Mouse (Mus musculus): Measurements from ENCODE around the gene Plch2. TPM values are rescaled to one million over a fixed set of nuclear protein-coding genes. Genes with fewer than 3 reads are reported as not detected.
A peak's percentile ranks its signal among the peaks of the same experiment; 100 is the strongest.

Plch2 gene
- polyA plus RNA-seq, 2 experiments, result 0.04 to 0.09 TPM

DNA sequence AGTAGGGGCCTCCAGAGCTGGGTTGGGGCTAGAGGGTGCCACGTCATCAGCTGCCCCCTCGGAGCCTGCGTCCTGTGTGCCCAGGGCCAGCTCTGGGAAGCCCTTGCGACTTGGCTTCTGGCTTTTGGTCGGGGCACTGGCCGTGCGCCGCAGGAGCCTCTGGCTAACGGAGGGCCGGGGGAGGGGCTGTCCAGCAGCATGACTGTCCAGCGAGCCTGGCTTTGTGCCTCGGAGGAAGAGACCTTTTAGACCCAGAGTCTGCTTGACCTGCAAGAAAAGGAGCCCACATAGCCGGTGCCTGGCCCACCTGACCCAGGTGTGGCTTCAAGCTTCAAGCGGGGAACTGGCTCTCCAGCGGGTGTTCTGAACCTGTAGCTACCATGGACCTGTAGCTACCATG, 69.8 kb downstream of the Plch2 start:
- no peaks in the 10 kb centered on the region for H3K27me3 ChIP-seq (ENCODE audit: control insufficient read depth, insufficient read depth, low read length)
- no peak overlapping the region for H3K9ac ChIP-seq (replicated peaks)
- H3K4me1 ChIP-seq (replicated peaks; ENCODE audit: control insufficient read depth in 2 of 2, insufficient read depth in 2 of 2, low read length in 1 of 2), result no peaks in the 10 kb centered on the region; a peak in 1 of 4 replicates
- no peak overlapping the region for H3K4me2 ChIP-seq (ENCODE audit: low read depth)
- DNase-seq (ENCODE audit: low read depth in 3 of 3, low spot score in 3 of 3) (no peak), ATAC-seq (ENCODE audit: insufficient read depth) (no peak)
- 74% methylated on average over 15 of the region's 15 CpGs for WGBS (ENCODE audit: insufficient replicate concordance)
- H3K9me3 ChIP-seq (ENCODE audit: control insufficient read depth, low read length), result no peaks in the 10 kb centered on the region
- TF ChIP-seq CTCF (IDR thresholded peaks at IDR 0.05; ENCODE audit: low read depth) (no peak), EP300 (IDR thresholded peaks at IDR 0.05; ENCODE audit: low read depth) (no peak)
- no peak overlapping the region for H3K27ac ChIP-seq
- H3K4me3 ChIP-seq (ENCODE audit: insufficient read depth in 1 of 2, low read depth in 2 of 2, low read length in 2 of 2), result no peak overlapping the region
- no peaks in the 10 kb centered on the region for H3K36me3 ChIP-seq (replicated peaks; ENCODE audit: control insufficient read depth, insufficient read depth, low read depth)

DNA sequence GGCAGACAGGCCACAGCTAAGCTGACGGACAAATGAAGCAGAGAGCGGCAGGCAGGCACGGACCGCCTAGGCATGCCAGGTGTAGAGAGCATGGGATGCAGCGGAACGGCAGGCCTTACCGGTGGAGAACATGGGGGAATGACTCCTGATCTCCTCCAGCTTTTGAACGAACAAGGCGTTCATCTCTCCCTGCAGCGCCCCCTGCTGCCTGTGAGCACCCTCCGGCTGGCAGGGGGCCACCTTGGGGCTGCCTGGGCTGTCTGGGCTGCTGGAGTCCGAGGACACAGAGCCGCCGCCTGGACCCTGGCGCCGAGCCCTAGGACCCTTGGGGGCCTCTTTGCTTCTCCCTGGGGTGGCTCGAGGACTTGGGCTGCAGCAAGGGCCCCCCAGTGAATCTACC, 70.5 kb downstream of the Plch2 start:
- Histone ChIP-seq H3K27ac (no peak overlapping the region), H3K27me3 (ENCODE audit: control insufficient read depth, insufficient read depth, low read length) (no peaks in the 10 kb centered on the region), H3K4me1 (replicated peaks; ENCODE audit: control insufficient read depth in 2 of 2, insufficient read depth in 2 of 2, low read length in 1 of 2) (no peaks in the 10 kb centered on the region; a peak in 1 of 4 replicates), H3K36me3 (replicated peaks; ENCODE audit: control insufficient read depth, insufficient read depth, low read depth) (peaks cover 1% of the 10 kb centered on the region), H3K4me3 (ENCODE audit: insufficient read depth in 1 of 2, low read depth in 2 of 2, low read length in 2 of 2) (no peak overlapping the region), H3K9ac (replicated peaks) (no peak overlapping the region), H3K9me3 (ENCODE audit: control insufficient read depth, low read length) (no peaks in the 10 kb centered on the region), H3K4me2 (ENCODE audit: low read depth) (no peak overlapping the region)
- DNase-seq (ENCODE audit: low read depth in 3 of 3, low spot score in 3 of 3) (peak; percentile 30 to 35 (median 33)), ATAC-seq (ENCODE audit: insufficient read depth) (no peak)
- TF ChIP-seq CTCF (IDR thresholded peaks at IDR 0.05; ENCODE audit: low read depth) (peak; percentile 87), EP300 (IDR thresholded peaks at IDR 0.05; ENCODE audit: low read depth) (no peak)
- WGBS (ENCODE audit: insufficient replicate concordance), result 16% methylated on average over 17 of the region's 17 CpGs

DNA sequence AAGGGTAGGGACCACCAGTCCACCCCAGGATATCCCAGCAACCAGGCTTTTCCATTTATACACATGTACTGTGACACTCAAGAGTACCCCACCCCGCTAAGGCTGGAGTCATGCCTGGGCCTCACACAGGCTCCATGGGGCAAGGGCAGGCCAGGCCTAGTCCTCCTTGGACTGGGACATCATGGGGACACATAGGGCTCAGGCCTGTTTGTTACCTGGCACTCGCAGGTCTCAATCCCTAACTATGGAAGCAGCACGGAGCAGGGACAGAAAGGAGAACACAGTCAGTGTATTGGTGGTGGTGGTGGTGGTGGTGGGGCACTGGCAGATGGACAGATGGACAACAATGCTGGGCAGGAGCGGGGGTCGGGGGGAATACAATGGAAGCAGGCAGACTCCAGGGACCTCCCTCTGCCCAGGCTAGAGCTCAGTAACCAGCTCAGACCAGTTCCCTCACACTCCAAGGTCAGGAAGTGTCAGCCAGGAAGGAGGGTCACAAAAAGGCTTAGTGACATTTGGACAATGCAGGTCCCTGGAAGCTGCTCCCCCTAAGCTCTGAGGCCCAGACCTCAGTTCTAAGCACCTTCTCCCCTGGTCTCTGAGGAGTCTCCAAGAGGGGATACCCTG, 71.3 kb downstream of the Plch2 start:
- H3K36me3 ChIP-seq (replicated peaks; ENCODE audit: control insufficient read depth, insufficient read depth, low read depth), result peaks cover 10% of the 10 kb centered on the region
- WGBS (ENCODE audit: insufficient replicate concordance), result 78% methylated on average over 5 of the region's 5 CpGs
- no peak for DNase-seq (ENCODE audit: low read depth in 3 of 3, low spot score in 3 of 3)
- no peak for ATAC-seq (ENCODE audit: insufficient read depth)
- no peaks in the 10 kb centered on the region for H3K27me3 ChIP-seq (ENCODE audit: control insufficient read depth, insufficient read depth, low read length)
- no peak overlapping the region for H3K27ac ChIP-seq
- no peaks in the 10 kb centered on the region for H3K9me3 ChIP-seq (ENCODE audit: control insufficient read depth, low read length)
- TF ChIP-seq CTCF (IDR thresholded peaks at IDR 0.05; ENCODE audit: low read depth) (no peak), EP300 (IDR thresholded peaks at IDR 0.05; ENCODE audit: low read depth) (no peak)
- no peak overlapping the region for H3K4me3 ChIP-seq (ENCODE audit: insufficient read depth in 1 of 2, low read depth in 2 of 2, low read length in 2 of 2)
- H3K9ac ChIP-seq (replicated peaks), result no peak overlapping the region
- H3K4me2 ChIP-seq (ENCODE audit: low read depth), result no peak overlapping the region
- no peaks in the 10 kb centered on the region; a peak in 1 of 4 replicates for H3K4me1 ChIP-seq (replicated peaks; ENCODE audit: control insufficient read depth in 2 of 2, insufficient read depth in 2 of 2, low read length in 1 of 2)

DNA sequence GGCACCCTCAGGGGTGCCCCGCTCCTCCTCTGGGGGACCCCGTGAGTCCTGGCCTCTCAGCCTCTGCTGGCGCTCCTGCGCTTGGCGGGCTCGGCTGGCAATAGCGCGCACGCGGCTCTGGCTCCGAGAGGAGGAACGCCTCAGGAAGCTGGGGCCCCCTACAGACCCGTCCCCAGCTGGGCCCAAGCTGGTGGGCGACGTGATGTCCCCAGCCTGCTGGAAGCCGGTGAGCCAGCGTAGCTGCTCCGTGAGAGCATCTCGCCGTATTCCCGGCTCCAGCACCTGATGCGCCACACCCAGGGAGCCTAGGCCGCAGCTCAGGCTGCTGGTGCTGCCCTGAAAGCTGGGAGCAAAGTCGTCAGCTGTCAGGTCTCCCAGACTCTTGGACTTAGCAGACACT, 72.8 kb downstream of the Plch2 start:
- no peak overlapping the region for H3K9ac ChIP-seq (replicated peaks)
- H3K4me3 ChIP-seq (ENCODE audit: insufficient read depth in 1 of 2, low read depth in 2 of 2, low read length in 2 of 2), result no peak overlapping the region
- H3K36me3 ChIP-seq (replicated peaks; ENCODE audit: control insufficient read depth, insufficient read depth, low read depth), result peaks cover 23% of the 10 kb centered on the region
- no peak overlapping the region for H3K27ac ChIP-seq
- no peaks in the 10 kb centered on the region for H3K9me3 ChIP-seq (ENCODE audit: control insufficient read depth, low read length)
- no peak overlapping the region for H3K4me2 ChIP-seq (ENCODE audit: low read depth)
- DNase-seq (ENCODE audit: low read depth in 3 of 3, low spot score in 3 of 3), result no peak
- 39% methylated on average over 24 of the region's 24 CpGs for WGBS (ENCODE audit: insufficient replicate concordance)
- no peak for ATAC-seq (ENCODE audit: insufficient read depth)
- no peaks in the 10 kb centered on the region for H3K27me3 ChIP-seq (ENCODE audit: control insufficient read depth, insufficient read depth, low read length)
- H3K4me1 ChIP-seq (replicated peaks; ENCODE audit: control insufficient read depth in 2 of 2, insufficient read depth in 2 of 2, low read length in 1 of 2), result no peaks in the 10 kb centered on the region; a peak in 1 of 4 replicates
- no peak for TF ChIP-seq EP300 (IDR thresholded peaks at IDR 0.05; ENCODE audit: low read depth)
- no peak for TF ChIP-seq CTCF (IDR thresholded peaks at IDR 0.05; ENCODE audit: low read depth)

DNA sequence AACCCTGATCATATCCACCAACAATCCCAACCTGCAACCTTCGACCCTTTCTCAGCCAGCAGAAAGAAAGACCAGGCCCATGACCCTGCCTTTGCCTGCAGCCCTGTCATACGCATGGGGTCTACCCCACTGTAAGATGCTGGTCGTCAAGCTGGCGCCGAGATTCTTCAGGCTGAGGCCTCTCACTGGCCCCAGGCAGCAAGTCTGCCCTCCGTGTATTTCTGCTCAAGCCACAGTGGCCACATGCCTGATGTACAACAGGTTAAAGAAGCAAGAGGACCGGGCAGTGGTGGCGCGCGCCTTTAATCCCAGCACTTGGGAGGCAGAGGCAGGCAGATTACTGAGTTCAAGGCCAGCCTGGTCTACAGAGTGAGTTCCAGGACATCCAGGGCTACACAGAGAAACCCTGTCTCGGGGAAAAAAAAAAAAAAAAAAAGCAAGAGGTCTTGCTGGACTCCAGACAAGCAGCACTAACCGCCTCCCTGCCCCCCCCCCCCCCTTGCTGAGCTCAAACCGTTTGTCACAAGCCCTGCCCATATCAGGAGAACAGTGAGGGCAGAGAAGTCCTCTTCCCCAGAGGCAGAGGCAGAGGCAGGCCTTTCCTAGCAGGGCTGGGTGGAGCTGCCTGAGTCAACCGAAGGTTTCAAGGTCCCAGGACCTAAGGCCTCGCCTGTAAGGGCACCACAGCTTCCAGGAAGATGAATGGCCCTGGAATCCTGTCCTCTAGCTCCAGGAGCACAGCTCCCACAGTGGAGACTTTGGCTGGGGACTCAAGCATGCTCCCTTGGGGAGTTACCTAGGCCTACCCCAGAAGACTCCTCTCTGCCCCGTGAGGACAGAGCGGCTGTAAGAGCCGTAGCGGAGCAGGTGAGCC, 74.1 kb downstream of the Plch2 start:
- WGBS (ENCODE audit: insufficient replicate concordance), result 61% methylated on average over 19 of the region's 19 CpGs
- DNase-seq (ENCODE audit: low read depth in 3 of 3, low spot score in 3 of 3), result no peak

More for the DNA sequence above, 74.1 kb downstream of the Plch2 start:
- no peak overlapping the region for H3K4me2 ChIP-seq (ENCODE audit: low read depth)
- no peak overlapping the region for H3K9ac ChIP-seq (replicated peaks)
- TF ChIP-seq EP300 (IDR thresholded peaks at IDR 0.05; ENCODE audit: low read depth) (no peak), CTCF (IDR thresholded peaks at IDR 0.05; ENCODE audit: low read depth) (no peak)
- H3K4me3 ChIP-seq (ENCODE audit: insufficient read depth in 1 of 2, low read depth in 2 of 2, low read length in 2 of 2), result no peak overlapping the region
- H3K27ac ChIP-seq, result no peak overlapping the region
- no peaks in the 10 kb centered on the region for H3K9me3 ChIP-seq (ENCODE audit: control insufficient read depth, low read length)
- no peaks in the 10 kb centered on the region for H3K27me3 ChIP-seq (ENCODE audit: control insufficient read depth, insufficient read depth, low read length)
- no peak for ATAC-seq (ENCODE audit: insufficient read depth)
- H3K36me3 ChIP-seq (replicated peaks; ENCODE audit: control insufficient read depth, insufficient read depth, low read depth), result peaks cover 35% of the 10 kb centered on the region
- H3K4me1 ChIP-seq (replicated peaks; ENCODE audit: control insufficient read depth in 2 of 2, insufficient read depth in 2 of 2, low read length in 1 of 2), result no peaks in the 10 kb centered on the region; a peak in 1 of 4 replicates

All from liver, embryonic 14.5 days (tissue).